Mouse (Mus musculus): ENCODE data around the gene Larp1.

Gene Larp1

GRCm38 (mm10) chr11:58100006-58100405, 91.1 kb downstream of the Larp1 start:
- no peak for DNase-seq (ENCODE audit: low read depth, low spot score)

- no peak for DNase-seq (ENCODE audit: low read depth, low spot score)
Observed at GRCm38 (mm10) chr11:58101194-58101720, 92.4 kb downstream of the Larp1 start.

GRCm38 (mm10) chr11:58102146-58102545, 93.3 kb downstream of the Larp1 start:
- DNase-seq (ENCODE audit: low read depth, low spot score), result no peak

GRCm38 (mm10) chr11:58102581-58103343, 93.9 kb downstream of the Larp1 start:
- peak; percentile 62 for DNase-seq (ENCODE audit: low read depth, low spot score)

- DNase-seq (ENCODE audit: low read depth, low spot score), result no peak
Observed at GRCm38 (mm10) chr11:58103344-58103653, 94.4 kb downstream of the Larp1 start.

GRCm38 (mm10) chr11:58103697-58104306, 94.9 kb downstream of the Larp1 start, which contains the start of gene Cnot8:
Gene Cnot8, plus strand, starts transcription at chr11:58104153.
- DNase-seq (ENCODE audit: low read depth, low spot score), result peak; percentile 99

- no peak for DNase-seq (ENCODE audit: low read depth, low spot score)
Observed at GRCm38 (mm10) chr11:58104351-58104791, 95.5 kb downstream of the Larp1 start.

GRCm38 (mm10) chr11:58107009-58107408, 98.1 kb downstream of the Larp1 start:
- no peak for DNase-seq (ENCODE audit: low read depth, low spot score)

GRCm38 (mm10) chr11:58107664-58108337, 98.9 kb downstream of the Larp1 start:
- DNase-seq (ENCODE audit: low read depth, low spot score), result no peak

Data from CD4-positive, CD25-positive, alpha-beta regulatory T cell, adult 2 months (primary cell).